Mouse (Mus musculus): ENCODE measurements around the gene Ppbp.

The Ppbp gene

GRCm38 (mm10) chr5:90768218-90768617 is at the start of gene Ppbp:
Ppbp (plus strand) TSS chr5:90768518.
- no peak for DNase-seq (ENCODE audit: low spot score)

GRCm38 (mm10) chr5:90722656-90723055 is 45.7 kb upstream of the Ppbp start:
- no peak for DNase-seq (ENCODE audit: low spot score)

- no peak for DNase-seq (ENCODE audit: low spot score)
These were observed 40.1 kb upstream of the Ppbp start for GRCm38 (mm10) chr5:90728254-90728653.

GRCm38 (mm10) chr5:90731480-90731879 is 36.8 kb upstream of the Ppbp start:
- DNase-seq (ENCODE audit: low spot score), result no peak

- no peak for DNase-seq (ENCODE audit: low spot score)
These were observed 26.3 kb upstream of the Ppbp start for GRCm38 (mm10) chr5:90742029-90742428.

GRCm38 (mm10) chr5:90753934-90754333 is 14.4 kb upstream of the Ppbp start:
- no peak for DNase-seq (ENCODE audit: low spot score)

- no peak for DNase-seq (ENCODE audit: low spot score)
These were observed 10.2 kb upstream of the Ppbp start for GRCm38 (mm10) chr5:90758020-90758605.

- no peak for DNase-seq (ENCODE audit: low spot score)
These were observed 8.9 kb upstream of the Ppbp start, which contains the start of gene Cxcl5 for GRCm38 (mm10) chr5:90759077-90760065. Cxcl5 (plus strand) TSS chr5:90759360.

- DNase-seq (ENCODE audit: low spot score), result no peak
These were observed 8.0 kb upstream of the Ppbp start for GRCm38 (mm10) chr5:90760303-90760702.

- DNase-seq (ENCODE audit: low spot score), result no peak
These were observed 7.5 kb upstream of the Ppbp start for GRCm38 (mm10) chr5:90760844-90761243.

GRCm38 (mm10) chr5:90761834-90762233 is 6.5 kb upstream of the Ppbp start:
- DNase-seq (ENCODE audit: low spot score), result no peak

GRCm38 (mm10) chr5:90763912-90764665 is 4.2 kb upstream of the Ppbp start:
- DNase-seq (ENCODE audit: low spot score), result no peak

GRCm38 (mm10) chr5:90765821-90766606 is 2.3 kb upstream of the Ppbp start:
- no peak for DNase-seq (ENCODE audit: low spot score)

- no peak for DNase-seq (ENCODE audit: low spot score)
These were observed 3.1 kb downstream of the Ppbp start for GRCm38 (mm10) chr5:90771369-90771768.

- DNase-seq (ENCODE audit: low spot score), result no peak
These were observed 3.7 kb downstream of the Ppbp start, which contains the start of gene Pf4 for GRCm38 (mm10) chr5:90771880-90772653. Pf4 (plus strand) TSS chr5:90772435.

GRCm38 (mm10) chr5:90775562-90775961 is 7.2 kb downstream of the Ppbp start:
- DNase-seq (ENCODE audit: low spot score), result no peak

- no peak for DNase-seq (ENCODE audit: low spot score)
These were observed 9.3 kb downstream of the Ppbp start for GRCm38 (mm10) chr5:90777621-90778020.

GRCm38 (mm10) chr5:90778856-90779255 is 10.5 kb downstream of the Ppbp start:
- no peak for DNase-seq (ENCODE audit: low spot score)

GRCm38 (mm10) chr5:90783697-90784096 is 15.4 kb downstream of the Ppbp start:
- no peak for DNase-seq (ENCODE audit: low spot score)

GRCm38 (mm10) chr5:90785659-90786588 is 17.6 kb downstream of the Ppbp start, which contains the start of gene Cxcl3:
Cxcl3 (plus strand) TSS chr5:90786103.
- DNase-seq (ENCODE audit: low spot score), result peak; percentile 33

Measured in urinary bladder, postnatal 25 days (tissue).